Mouse (Mus musculus) T-helper 2 cell (primary cell): ENCODE data around the gene Nptxr.

Source experiments
- in situ Hi-C: fragments of 300-600 bp; cut with MboI, MseI; formaldehyde crosslinking; loops from one replicate; pipeline ENCODE4 v1.15.1; 2025; ENCODE audit warnings: high pct_unique_total_duplicates

Nptxr gene

DNA sequence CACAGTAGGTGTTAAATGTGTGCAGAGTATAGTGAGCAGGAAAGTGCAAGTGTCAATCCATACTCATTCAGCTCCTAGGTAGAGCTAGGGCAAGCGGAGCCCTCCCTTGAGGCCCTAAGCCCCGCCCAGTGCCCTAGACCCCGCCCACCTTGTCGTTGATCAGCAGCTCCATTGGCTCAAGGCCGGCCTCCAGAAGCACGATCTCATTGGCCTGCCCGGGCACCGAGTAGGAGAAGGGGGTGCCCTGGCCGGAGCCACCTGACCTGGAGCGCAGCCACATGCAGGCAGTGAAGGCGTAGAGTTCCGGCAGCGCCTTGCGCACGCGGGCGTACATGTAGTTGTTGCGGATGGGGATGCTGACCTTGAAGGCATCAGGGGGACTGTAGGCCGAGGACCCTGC, 12.1 kb downstream of the Nptxr start:
- in situ Hi-C loops = loop anchor here (10.0 kb wide), 1 partner anchor 62 kb away; no protein-coding TSS in a partner anchor

DNA sequence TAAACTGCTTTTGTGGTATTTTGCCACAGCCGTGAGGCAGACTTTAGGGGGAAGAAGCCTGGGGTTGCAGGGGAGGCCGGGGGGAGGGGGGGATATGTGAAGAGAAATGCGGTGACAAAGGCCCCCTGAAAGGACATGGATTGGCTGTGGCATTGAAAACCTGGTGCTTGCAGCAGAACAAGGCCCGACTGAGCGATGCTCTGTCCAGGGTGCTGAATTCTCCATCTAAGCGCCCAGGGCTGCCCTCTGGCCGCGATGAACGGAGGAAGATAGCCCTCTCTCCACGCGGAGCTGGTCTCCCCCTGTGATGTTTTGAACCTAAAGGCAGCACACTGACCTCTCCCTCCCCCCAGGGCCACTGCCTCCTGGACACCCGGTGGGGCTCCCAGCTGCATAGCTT, 13.1 kb downstream of the Nptxr start:
- in situ Hi-C loops = loop anchor here (10.0 kb wide), 1 partner anchor 63 kb away; no protein-coding TSS in a partner anchor

GRCm38 (mm10) chr15:79790905-79791304, 13.7 kb downstream of the Nptxr start:
- in situ Hi-C loops = loop anchor here (10.0 kb wide), 1 partner anchor 64 kb away; no protein-coding TSS in a partner anchor

DNA sequence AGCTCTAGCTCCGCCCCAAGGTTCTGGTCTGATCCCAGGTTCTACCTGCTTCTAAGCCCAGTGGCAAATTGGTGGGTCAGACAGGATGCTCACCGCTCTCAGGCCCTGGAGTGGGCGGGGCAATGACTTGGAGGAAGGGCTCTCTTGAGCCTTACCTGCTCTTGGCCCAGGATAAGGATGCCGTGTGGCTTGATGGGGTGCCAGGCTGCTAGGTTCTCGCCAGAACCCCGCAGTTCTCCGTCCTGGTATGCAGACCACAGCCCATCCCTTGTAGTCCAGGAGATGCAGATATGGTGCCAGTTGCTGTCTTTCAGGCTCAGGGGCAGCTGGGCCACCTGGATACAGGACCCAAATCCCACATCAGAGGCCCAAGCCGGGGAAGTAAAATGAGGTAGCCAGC, 14.5 kb downstream of the Nptxr start:
- in situ Hi-C loops = loop anchor here (10.0 kb wide), 1 partner anchor 65 kb away; no protein-coding TSS in a partner anchor

- in situ Hi-C loops = no loop called here
Observed at GRCm38 (mm10) chr15:79787815-79788214, 16.8 kb downstream of the Nptxr start.

DNA sequence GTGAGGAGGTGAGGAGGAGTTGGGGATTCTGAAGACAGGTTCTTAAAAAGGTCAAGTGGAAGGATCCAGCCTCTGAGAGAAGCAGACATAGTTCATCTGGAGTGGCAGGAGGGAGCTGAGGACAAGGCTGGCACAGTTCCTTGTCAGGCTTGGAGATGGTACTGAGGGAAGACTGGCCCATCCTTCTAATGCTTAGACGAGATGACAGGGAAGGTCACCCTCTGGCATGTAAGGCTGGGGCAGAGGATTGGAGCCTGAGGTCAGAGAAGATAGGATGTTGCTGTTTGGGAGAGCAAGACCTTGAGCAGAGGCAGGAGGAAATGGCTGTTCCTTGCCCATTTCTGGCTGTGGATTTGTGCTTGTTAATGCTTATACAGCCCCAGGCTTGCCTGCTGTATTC, 19.5 kb downstream of the Nptxr start:
- in situ Hi-C loops = no loop called here

GRCm38 (mm10) chr15:79777749-79778148, 26.8 kb downstream of the Nptxr start, which contains the start of gene Dnal4:
Dnal4 (minus strand) TSS chr15:79777849.
- in situ Hi-C loops = no loop called here

DNA sequence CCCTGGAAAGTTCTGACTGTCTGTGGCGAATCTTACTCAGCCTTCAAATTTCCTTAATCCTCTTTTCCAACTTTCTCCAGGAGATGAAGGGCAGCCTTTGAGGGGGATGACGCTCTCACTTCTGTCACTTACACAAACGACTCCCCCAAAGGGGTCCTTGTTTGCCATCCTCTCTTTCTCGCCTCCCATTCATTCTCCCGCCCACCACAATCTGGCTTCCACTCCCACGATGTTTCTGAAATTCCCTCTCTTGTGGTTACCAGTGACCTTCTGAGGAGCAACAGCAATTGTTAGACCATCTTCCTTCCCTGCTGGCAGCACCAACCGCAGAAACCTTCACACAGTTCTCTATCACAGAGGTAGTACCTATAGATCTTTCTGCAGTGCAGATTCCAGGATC, 28.9 kb downstream of the Nptxr start:
- in situ Hi-C loops = no loop called here

GRCm38 (mm10) chr15:79774117-79775027, 30.2 kb downstream of the Nptxr start:
- in situ Hi-C loops = no loop called here

- in situ Hi-C loops = no loop called here
Observed at GRCm38 (mm10) chr15:79770629-79771240, 33.8 kb downstream of the Nptxr start.

GRCm38 (mm10) chr15:79768302-79768701, 36.3 kb downstream of the Nptxr start:
- in situ Hi-C loops = no loop called here

GRCm38 (mm10) chr15:79767327-79767961, 37.1 kb downstream of the Nptxr start:
- in situ Hi-C loops = no loop called here

DNA sequence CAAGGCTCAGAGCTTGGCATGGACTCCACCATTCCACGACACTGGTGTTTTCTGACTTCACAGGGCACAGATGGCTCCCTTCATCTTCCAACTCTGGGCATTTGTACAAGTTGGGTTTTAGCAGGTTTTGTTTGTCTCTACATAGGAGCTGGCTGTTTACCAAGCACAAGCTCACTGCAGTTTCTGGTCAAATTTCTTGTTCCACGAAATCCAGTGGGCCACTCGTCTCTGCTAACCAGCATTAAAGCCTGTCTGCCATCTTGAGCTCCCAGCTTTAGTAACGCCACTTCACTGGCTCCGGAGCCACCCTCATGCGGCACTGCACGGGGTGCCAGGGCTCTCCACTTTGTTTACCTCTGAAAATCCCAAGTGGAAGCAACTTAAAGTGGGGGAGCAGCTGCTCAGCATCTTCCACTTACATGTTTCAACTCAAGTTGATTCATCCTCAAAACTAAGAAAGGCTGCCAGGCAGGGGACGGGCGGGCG, 37.9 kb downstream of the Nptxr start:
- in situ Hi-C loops = no loop called here

DNA sequence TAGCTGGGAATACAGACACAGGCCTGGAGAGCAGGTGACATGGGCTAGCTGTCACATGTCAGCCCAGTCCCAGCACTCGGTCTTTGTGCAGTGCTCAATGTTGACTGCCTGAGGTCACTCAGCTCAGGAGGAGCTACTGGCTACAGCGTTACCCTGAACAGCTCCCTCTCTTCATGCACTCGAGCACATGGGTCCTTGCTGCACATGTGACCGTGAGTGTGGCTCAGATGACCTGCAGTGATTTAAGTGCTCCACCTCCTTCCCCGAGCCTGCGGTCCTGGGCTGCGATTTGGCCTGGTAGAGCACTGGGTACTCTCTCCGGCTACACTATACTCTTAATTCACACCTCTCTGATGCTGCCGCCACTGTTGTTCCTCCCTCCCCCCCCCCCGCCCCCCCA, 38.4 kb downstream of the Nptxr start:
- in situ Hi-C loops = no loop called here

DNA sequence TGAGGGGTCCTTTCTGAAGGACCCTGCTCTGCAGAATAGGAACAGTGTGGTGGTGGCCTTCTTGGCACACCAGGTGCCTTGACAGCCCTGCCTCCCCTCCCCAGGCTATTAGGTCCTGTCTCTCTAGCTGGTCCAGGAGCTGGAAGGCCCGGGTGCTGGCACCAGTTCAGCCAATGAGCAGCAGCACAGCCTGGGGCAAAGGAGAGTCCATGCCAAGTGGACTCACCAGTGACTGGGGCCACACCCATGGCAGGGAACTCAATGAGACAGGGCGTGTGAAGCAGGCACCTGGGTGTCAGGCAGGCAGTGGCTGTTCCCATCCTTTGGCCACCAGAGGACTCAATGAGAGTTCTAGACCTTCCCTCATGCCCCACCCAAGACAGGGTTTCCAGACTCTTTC, 39.2 kb downstream of the Nptxr start:
- in situ Hi-C loops = no loop called here

DNA sequence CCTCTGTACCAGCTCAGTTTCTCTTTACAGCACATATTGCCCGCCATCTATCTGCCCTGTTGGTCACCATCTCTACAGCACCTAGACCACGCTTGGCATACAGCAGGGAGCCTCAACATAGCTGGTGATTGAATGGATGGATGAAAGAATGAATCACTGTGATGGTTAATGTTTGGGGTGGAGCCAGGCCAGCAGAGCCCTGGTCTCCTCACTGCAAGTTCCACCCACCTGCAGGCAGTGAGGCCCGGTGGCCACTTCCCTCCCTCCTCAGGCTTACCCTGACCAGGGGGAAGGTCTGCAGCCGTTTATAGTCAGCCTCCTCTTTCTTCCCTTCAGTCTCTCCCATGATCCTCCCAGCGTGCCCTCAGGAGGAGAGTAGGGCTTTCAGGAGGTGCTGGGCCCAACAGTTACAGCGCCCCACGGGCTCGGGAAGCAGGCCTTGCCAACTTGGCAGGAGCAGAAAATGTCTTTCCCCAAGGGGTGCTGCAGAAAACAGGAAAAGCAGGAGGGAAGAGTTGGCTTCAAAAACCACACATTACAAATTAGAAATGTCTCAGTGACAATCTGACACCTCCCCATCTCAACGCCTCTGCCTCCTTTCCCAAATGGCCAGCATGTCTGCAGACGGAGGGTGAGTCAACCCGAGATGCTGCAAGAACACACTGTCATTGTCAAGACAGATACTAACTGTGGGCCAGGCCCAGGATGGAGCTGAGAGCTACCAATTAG, 39.9 kb downstream of the Nptxr start:
- in situ Hi-C loops = loop anchor here (5.0 kb wide), 1 partner anchor 43 kb away; no protein-coding TSS in a partner anchor

DNA sequence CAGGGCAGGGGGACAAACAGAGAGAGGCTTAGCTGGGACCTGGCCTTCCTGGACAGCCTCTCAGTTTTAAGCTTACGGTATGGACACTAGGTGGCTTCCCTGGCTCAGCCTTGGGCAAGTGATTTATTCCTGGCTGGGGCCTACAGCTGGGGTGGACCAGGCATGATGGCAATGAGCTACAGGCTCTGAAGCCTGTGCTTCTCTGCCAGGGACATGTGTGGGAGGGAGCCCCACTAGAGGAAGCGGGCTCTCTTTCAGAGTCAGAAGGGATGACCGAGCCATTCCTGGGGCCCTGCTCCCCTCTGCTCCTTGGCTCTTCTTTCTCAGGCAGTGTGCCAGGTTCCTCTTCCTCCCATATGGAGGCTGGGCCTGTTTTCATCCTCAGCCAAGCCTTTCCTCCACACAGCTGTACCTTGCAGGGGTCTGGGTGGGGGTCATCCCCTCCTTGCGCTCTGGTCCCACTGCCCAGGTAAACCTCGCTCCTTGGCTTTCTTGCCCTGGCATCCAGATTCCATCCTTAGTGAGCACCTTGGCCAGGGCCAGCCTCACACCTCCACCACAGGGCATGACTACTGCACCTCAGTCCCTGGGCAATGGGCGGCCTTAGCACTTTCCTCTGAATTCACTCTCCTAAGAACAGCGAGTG, 40.8 kb downstream of the Nptxr start:
- in situ Hi-C loops = loop anchor here (5.0 kb wide), 1 partner anchor 44 kb away; no protein-coding TSS in a partner anchor

GRCm38 (mm10) chr15:79763001-79763400, 41.6 kb downstream of the Nptxr start:
- in situ Hi-C loops = loop anchor here (5.0 kb wide), 1 partner anchor 44 kb away; no protein-coding TSS in a partner anchor

DNA sequence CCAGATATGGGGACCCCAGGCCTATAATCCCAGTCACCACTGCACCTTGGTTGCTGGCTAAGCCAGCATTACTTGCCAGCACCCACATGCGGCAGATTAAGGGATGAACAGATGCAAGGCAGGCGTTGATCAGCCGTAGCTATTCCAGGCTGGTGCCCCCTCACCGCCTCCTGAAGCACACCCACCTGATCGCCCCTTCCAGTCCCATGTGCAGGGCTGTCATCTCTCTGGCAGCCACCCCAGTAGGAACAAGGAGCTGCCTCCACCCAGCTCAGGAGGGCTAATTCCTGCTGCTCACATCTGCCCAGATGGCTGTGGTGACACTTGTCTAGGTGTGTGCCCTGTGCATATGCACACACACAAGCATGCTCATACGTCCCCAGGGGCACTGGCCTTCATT, 43.6 kb downstream of the Nptxr start:
- in situ Hi-C loops = loop anchor here (5.0 kb wide), 1 partner anchor 46 kb away; no protein-coding TSS in a partner anchor

GRCm38 (mm10) chr15:79757118-79757517, 47.4 kb downstream of the Nptxr start:
- in situ Hi-C loops = no loop called here
